Mouse (Mus musculus) hindbrain, embryonic 16.5 days (tissue): Measurements from ENCODE around the gene Scml4. TPM values are rescaled to one million over a fixed set of nuclear protein-coding genes. Genes with fewer than 3 reads are reported as not detected.

Experiments
- ATAC-seq: fragments of 200-750 bp; cut with Nextera tagmentation; 2 replicates; pipeline ENCODE4 v1.8.0; 2017; ENCODE audit warnings: moderate TSS enrichment, moderate library complexity
- H3K27ac ChIP-seq: fragments of 300-500 bp; sonication (generic); 2 replicates; pipeline ENCODE4 v1.5.1; 2014; ENCODE audit warnings: low read depth, mild to moderate bottlenecking, control low read depth, low read length, moderate library complexity
- H3K27me3 ChIP-seq: fragments of 300-500 bp; sonication (generic); replicated peaks from 2 replicates; pipeline ENCODE4 v1.6.1; 2014; ENCODE audit warnings: low read length; ENCODE audit not compliant: control insufficient read depth, insufficient read depth
- H3K36me3 ChIP-seq: fragments of 300-500 bp; sonication (generic); 2 replicates; pipeline ENCODE4 v1.6.1; 2014; ENCODE audit warnings: mild to moderate bottlenecking, low read length, moderate library complexity, mixed read lengths; ENCODE audit not compliant: control insufficient read depth, insufficient read depth
- H3K4me1 ChIP-seq: fragments of 300-500 bp; sonication (generic); 2 replicates; pipeline ENCODE4 v1.6.1; 2014; ENCODE audit warnings: low read depth, low read length; ENCODE audit not compliant: control insufficient read depth, insufficient read depth
- H3K4me2 ChIP-seq: fragments of 300-500 bp; sonication (generic); 2 replicates; pipeline ENCODE4 v1.6.1; 2014; ENCODE audit warnings: mild to moderate bottlenecking, low read length, control low read depth, moderate library complexity
- H3K4me3 ChIP-seq: fragments of 300-500 bp; sonication (generic); 2 replicates; pipeline ENCODE4 v1.5.1; 2014; ENCODE audit warnings: mild to moderate bottlenecking, low read length, control low read depth, moderate library complexity
- H3K9ac ChIP-seq: fragments of 300-500 bp; sonication (generic); 2 replicates; pipeline ENCODE4 v1.6.1; 2014; ENCODE audit warnings: low read depth, mild to moderate bottlenecking, control low read depth, low read length, moderate library complexity
- H3K9me3 ChIP-seq: fragments of 300-500 bp; sonication (generic); 2 replicates; pipeline ENCODE4 v1.6.1; 2014; ENCODE audit warnings: mild to moderate bottlenecking, low read length, moderate library complexity; ENCODE audit not compliant: control insufficient read depth
- WGBS: fragments of 180-500 bp; shearing (Covaris S2); extraction: QIAGEN DNeasy Blood & Tissue Kit; methylation state at CpG from one replicate; pipeline ENCODE4 v1.1.7; 2014; 5-methylcytosine and 5-hydroxymethylcytosine counted together
- polyA plus RNA-seq: library from polyadenylated mRNA; unstranded; fragments of >200 nt; fragmentation: Nextera tagmentation; extraction: Ambion mirVana; gene quantifications from 2 replicates; pipeline ENCODE4 v1.2.1, GENCODE M21; 2015

The Scml4 gene
- polyA plus RNA-seq, 1 experiment from 2014 or later = 9.1 TPM

GRCm38 (mm10) chr10:42892250-42892649, 32.1 kb downstream of the Scml4 start:
- no peaks in the 10 kb centered on the region for H3K27me3 ChIP-seq
- no peaks in the 10 kb centered on the region for H3K9me3 ChIP-seq
- no peak for ATAC-seq
- no peak overlapping the region for H3K9ac ChIP-seq
- no peak overlapping the region for H3K4me3 ChIP-seq
- H3K4me2 ChIP-seq = no peak overlapping the region
- no peaks in the 10 kb centered on the region for H3K36me3 ChIP-seq
- WGBS = 44% methylated on average over 4 of the region's 4 CpGs
- no peak overlapping the region for H3K27ac ChIP-seq
- H3K4me1 ChIP-seq = no peaks in the 10 kb centered on the region

- Histone ChIP-seq H3K9ac (no peak overlapping the region), H3K4me2 (no peak overlapping the region), H3K27ac (no peak overlapping the region), H3K9me3 (no peaks in the 10 kb centered on the region), H3K27me3 (no peaks in the 10 kb centered on the region), H3K4me1 (no peaks in the 10 kb centered on the region), H3K4me3 (no peak overlapping the region), H3K36me3 (no peaks in the 10 kb centered on the region)
- WGBS = 80% methylated on average over 4 of the region's 4 CpGs
- no peak for ATAC-seq
Measured at GRCm38 (mm10) chr10:42892987-42893386, 32.8 kb downstream of the Scml4 start.

GRCm38 (mm10) chr10:42893857-42894256, 33.7 kb downstream of the Scml4 start:
- no peak overlapping the region for H3K4me2 ChIP-seq
- H3K4me3 ChIP-seq = no peak overlapping the region
- no peaks in the 10 kb centered on the region for H3K36me3 ChIP-seq
- H3K9ac ChIP-seq = no peak overlapping the region
- whole genome bisulfite sequencing = 73% methylated on average over 8 of the region's 8 CpGs
- no peak for ATAC-seq
- no peaks in the 10 kb centered on the region for H3K27me3 ChIP-seq
- no peak overlapping the region for H3K27ac ChIP-seq
- H3K9me3 ChIP-seq = no peaks in the 10 kb centered on the region
- H3K4me1 ChIP-seq = no peaks in the 10 kb centered on the region

- H3K4me1 ChIP-seq = no peaks in the 10 kb centered on the region
- ATAC-seq = no peak
- no peaks in the 10 kb centered on the region for H3K36me3 ChIP-seq
Measured at GRCm38 (mm10) chr10:42894263-42894662, 34.1 kb downstream of the Scml4 start.

GRCm38 (mm10) chr10:42894696-42895095, 34.5 kb downstream of the Scml4 start:
- Histone ChIP-seq H3K9ac (no peak overlapping the region), H3K27ac (no peak overlapping the region), H3K4me3 (no peak overlapping the region), H3K36me3 (no peaks in the 10 kb centered on the region), H3K4me2 (no peak overlapping the region), H3K4me1 (no peaks in the 10 kb centered on the region), H3K9me3 (no peaks in the 10 kb centered on the region), H3K27me3 (no peaks in the 10 kb centered on the region)
- no peak for ATAC-seq
- WGBS = 84% methylated on average over 7 of the region's 7 CpGs

More at GRCm38 (mm10) chr10:42894263-42894662, 34.1 kb downstream of the Scml4 start:
- H3K27ac ChIP-seq = no peak overlapping the region
- H3K9me3 ChIP-seq = no peaks in the 10 kb centered on the region
- no peak overlapping the region for H3K9ac ChIP-seq
- 26% methylated on average over 3 of the region's 3 CpGs for WGBS
- no peak overlapping the region for H3K4me2 ChIP-seq
- H3K27me3 ChIP-seq = no peaks in the 10 kb centered on the region
- no peak overlapping the region for H3K4me3 ChIP-seq

- Histone ChIP-seq H3K4me3 (no peak overlapping the region), H3K27ac (no peak overlapping the region), H3K9ac (no peak overlapping the region), H3K36me3 (no peaks in the 10 kb centered on the region), H3K27me3 (no peaks in the 10 kb centered on the region), H3K9me3 (no peaks in the 10 kb centered on the region), H3K4me2 (no peak overlapping the region), H3K4me1 (no peaks in the 10 kb centered on the region)
- no peak for ATAC-seq
- WGBS = 91% methylated on average over 3 of the region's 3 CpGs
Measured at GRCm38 (mm10) chr10:42896621-42897020, 36.5 kb downstream of the Scml4 start.

- no peak overlapping the region for H3K4me2 ChIP-seq
- no peak overlapping the region for H3K4me3 ChIP-seq
- H3K36me3 ChIP-seq = no peaks in the 10 kb centered on the region
- no peak overlapping the region for H3K27ac ChIP-seq
- H3K27me3 ChIP-seq = no peaks in the 10 kb centered on the region
- no peaks in the 10 kb centered on the region for H3K9me3 ChIP-seq
- H3K4me1 ChIP-seq = no peaks in the 10 kb centered on the region
- no peak overlapping the region for H3K9ac ChIP-seq
- no peak for ATAC-seq
- 79% methylated on average over 4 of the region's 4 CpGs for WGBS
Measured at GRCm38 (mm10) chr10:42897166-42897565, 37.0 kb downstream of the Scml4 start.

GRCm38 (mm10) chr10:42897632-42898031, 37.5 kb downstream of the Scml4 start:
- Histone ChIP-seq H3K4me2 (no peak overlapping the region), H3K9me3 (no peaks in the 10 kb centered on the region), H3K4me1 (no peaks in the 10 kb centered on the region), H3K27me3 (no peaks in the 10 kb centered on the region), H3K9ac (no peak overlapping the region), H3K27ac (no peak overlapping the region), H3K4me3 (no peak overlapping the region), H3K36me3 (no peaks in the 10 kb centered on the region)
- ATAC-seq = no peak
- 90% methylated on average over 5 of the region's 5 CpGs for WGBS

- H3K4me1 ChIP-seq = no peaks in the 10 kb centered on the region
- peaks cover 3% of the 10 kb centered on the region for H3K9me3 ChIP-seq
- no peak overlapping the region for H3K4me3 ChIP-seq
- H3K27me3 ChIP-seq = no peaks in the 10 kb centered on the region
- 65% methylated on average over 4 of the region's 4 CpGs for WGBS
- ATAC-seq = no peak
- no peak overlapping the region for H3K27ac ChIP-seq
- H3K36me3 ChIP-seq = no peaks in the 10 kb centered on the region
- no peak overlapping the region for H3K9ac ChIP-seq
- no peak overlapping the region for H3K4me2 ChIP-seq
Measured at GRCm38 (mm10) chr10:42901361-42901760, 41.2 kb downstream of the Scml4 start.

GRCm38 (mm10) chr10:42903054-42903453, 42.9 kb downstream of the Scml4 start:
- Histone ChIP-seq H3K9me3 (peaks cover 3% of the 10 kb centered on the region), H3K4me3 (no peak overlapping the region), H3K36me3 (no peaks in the 10 kb centered on the region), H3K4me2 (no peak overlapping the region), H3K27me3 (no peaks in the 10 kb centered on the region), H3K4me1 (no peaks in the 10 kb centered on the region), H3K9ac (no peak overlapping the region), H3K27ac (no peak overlapping the region)
- ATAC-seq = no peak
- 82% methylated on average over 1 of the region's 1 CpGs for WGBS
